Mouse (Mus musculus) hindbrain, embryonic 11.5 days (tissue): ENCODE measurements at regions not wholly inside any gene's neighbourhood (a gene's known extent, or its start where the extent isn't known, plus 50 kb on each side); places are given as distances from the start of the nearest gene placed in this dataset.

ENCODE experiments used
- ATAC-seq: fragments of 200-750 bp; cut with Nextera tagmentation; 2 replicates; pipeline ENCODE4 v1.8.0; 2017; ENCODE audit warnings: mild to moderate bottlenecking, moderate TSS enrichment, moderate library complexity; ENCODE audit not compliant: low FRiP score
- DNase-seq: peaks from one replicate; pipeline ENCODE4 v3.0.0-alpha.2; 2015; ENCODE audit warnings: low spot score
- H3K27ac ChIP-seq: fragments of 300-500 bp; sonication (generic); 2 replicates; pipeline ENCODE4 v1.5.1; 2014; ENCODE audit warnings: mild to moderate bottlenecking, low read depth, low read length
- H3K27me3 ChIP-seq: fragments of 300-500 bp; sonication (generic); 2 replicates; pipeline ENCODE4 v1.6.1; 2014; ENCODE audit warnings: mild to moderate bottlenecking, low read length, moderate library complexity, mixed read lengths; ENCODE audit not compliant: control insufficient read depth, insufficient read depth
- H3K36me3 ChIP-seq: fragments of 300-500 bp; sonication (generic); 2 replicates; pipeline ENCODE4 v1.6.1; 2014; ENCODE audit warnings: mild to moderate bottlenecking, low read length, moderate library complexity, mixed read lengths; ENCODE audit not compliant: control insufficient read depth, insufficient read depth
- H3K4me1 ChIP-seq: fragments of 300-500 bp; sonication (generic); replicated peaks from 2 replicates; pipeline ENCODE4 v1.6.1; 2014; ENCODE audit warnings: low read length, mixed read lengths; ENCODE audit not compliant: control insufficient read depth, insufficient read depth
- H3K4me2 ChIP-seq: fragments of 300-500 bp; sonication (generic); replicated peaks from 2 replicates; pipeline ENCODE4 v1.6.1; 2014; ENCODE audit warnings: mild to moderate bottlenecking, low read depth, low read length
- H3K4me3 ChIP-seq: fragments of 300-500 bp; sonication (generic); 2 replicates; pipeline ENCODE4 v1.5.1; 2014; ENCODE audit warnings: low read depth, low read length
- H3K9ac ChIP-seq: fragments of 300-500 bp; sonication (generic); 2 replicates; pipeline ENCODE4 v1.6.1; 2014; ENCODE audit warnings: low read depth, low read length
- H3K9me3 ChIP-seq: fragments of 300-500 bp; sonication (generic); 2 replicates; pipeline ENCODE4 v1.6.1; 2016; ENCODE audit warnings: low read length; ENCODE audit not compliant: control insufficient read depth
- WGBS: fragments of 180-500 bp; shearing (Covaris S2); extraction: QIAGEN DNeasy Blood & Tissue Kit; methylation state at CpG from one replicate; pipeline ENCODE4 v1.1.7; 2014; 5-methylcytosine and 5-hydroxymethylcytosine counted together

- no peak overlapping the region for H3K9ac ChIP-seq
- no peaks in the 10 kb centered on the region for H3K4me1 ChIP-seq
- no peak overlapping the region for H3K4me2 ChIP-seq
- H3K4me3 ChIP-seq = no peak overlapping the region
- DNase-seq (no peak), ATAC-seq (no peak)
- WGBS = 55% methylated on average over 2 of the region's 2 CpGs
- H3K9me3 ChIP-seq = no peaks in the 10 kb centered on the region
- no peaks in the 10 kb centered on the region for H3K36me3 ChIP-seq
- no peak overlapping the region for H3K27ac ChIP-seq
- H3K27me3 ChIP-seq = no peaks in the 10 kb centered on the region
Observed at GRCm38 (mm10) chr2:159278896-159279295, 484.3 kb downstream of the Dhx35 start.

GRCm38 (mm10) chr2:159281558-159282320, 487.1 kb downstream of the Dhx35 start:
- DNase-seq = no peak
- no peaks in the 10 kb centered on the region for H3K27me3 ChIP-seq
- ATAC-seq = no peak
- H3K9ac ChIP-seq = no peak overlapping the region
- 82% methylated on average over 8 of the region's 8 CpGs for WGBS
- no peak overlapping the region for H3K27ac ChIP-seq
- no peaks in the 10 kb centered on the region for H3K4me1 ChIP-seq
- H3K36me3 ChIP-seq = no peaks in the 10 kb centered on the region
- H3K4me2 ChIP-seq = no peak overlapping the region
- H3K4me3 ChIP-seq = no peak overlapping the region
- no peaks in the 10 kb centered on the region for H3K9me3 ChIP-seq

- H3K36me3 ChIP-seq = no peaks in the 10 kb centered on the region
- ATAC-seq (no peak), DNase-seq (no peak)
- H3K4me1 ChIP-seq = no peaks in the 10 kb centered on the region
- no peak overlapping the region for H3K9ac ChIP-seq
- H3K27me3 ChIP-seq = no peaks in the 10 kb centered on the region
- 70% methylated on average over 5 of the region's 5 CpGs for WGBS
- H3K4me2 ChIP-seq = no peak overlapping the region
- no peaks in the 10 kb centered on the region for H3K9me3 ChIP-seq
- H3K4me3 ChIP-seq = no peak overlapping the region
- no peak overlapping the region for H3K27ac ChIP-seq
Observed at GRCm38 (mm10) chr2:159284100-159284499, 489.5 kb downstream of the Dhx35 start.

- Histone ChIP-seq H3K9me3 (no peaks in the 10 kb centered on the region), H3K4me1 (no peaks in the 10 kb centered on the region), H3K27ac (no peak overlapping the region), H3K4me3 (no peak overlapping the region), H3K4me2 (no peak overlapping the region), H3K36me3 (no peaks in the 10 kb centered on the region), H3K27me3 (no peaks in the 10 kb centered on the region), H3K9ac (no peak overlapping the region)
- WGBS = 60% methylated on average over 8 of the region's 8 CpGs
- DNase-seq (peak; percentile 20), ATAC-seq (peak; percentile 53; the same call in 1 of the 2 replicates)
Observed at GRCm38 (mm10) chr2:159284525-159285189, 490.1 kb downstream of the Dhx35 start.

- no peaks in the 10 kb centered on the region for H3K27me3 ChIP-seq
- 77% methylated on average over 6 of the region's 6 CpGs for WGBS
- no peak overlapping the region for H3K4me3 ChIP-seq
- no peak for DNase-seq
- H3K27ac ChIP-seq = no peak overlapping the region
- no peak overlapping the region for H3K9ac ChIP-seq
- H3K4me1 ChIP-seq = no peaks in the 10 kb centered on the region
- no peaks in the 10 kb centered on the region for H3K9me3 ChIP-seq
- no peak for ATAC-seq
- no peak overlapping the region for H3K4me2 ChIP-seq
- H3K36me3 ChIP-seq = no peaks in the 10 kb centered on the region
Observed at GRCm38 (mm10) chr2:159287996-159288563, 493.5 kb downstream of the Dhx35 start.

GRCm38 (mm10) chr2:159290081-159290480, 495.5 kb downstream of the Dhx35 start:
- Histone ChIP-seq H3K36me3 (no peaks in the 10 kb centered on the region), H3K4me3 (no peak overlapping the region), H3K27me3 (no peaks in the 10 kb centered on the region), H3K9ac (no peak overlapping the region), H3K4me2 (no peak overlapping the region), H3K9me3 (no peaks in the 10 kb centered on the region), H3K27ac (no peak overlapping the region), H3K4me1 (no peaks in the 10 kb centered on the region)
- no peak for ATAC-seq
- no peak for DNase-seq
- 95% methylated on average over 1 of the region's 1 CpGs for WGBS

GRCm38 (mm10) chr2:159307001-159307400, 512.4 kb downstream of the Dhx35 start:
- ATAC-seq = no peak
- no peak overlapping the region for H3K4me3 ChIP-seq
- WGBS = 73% methylated on average over 7 of the region's 7 CpGs

GRCm38 (mm10) chr2:159334711-159335110, 540.1 kb downstream of the Dhx35 start:
- 60% methylated on average over 3 of the region's 3 CpGs for WGBS
- H3K36me3 ChIP-seq = no peaks in the 10 kb centered on the region
- DNase-seq = no peak

More at GRCm38 (mm10) chr2:159307001-159307400, 512.4 kb downstream of the Dhx35 start:
- Histone ChIP-seq H3K27ac (no peak overlapping the region), H3K9me3 (no peaks in the 10 kb centered on the region), H3K9ac (no peak overlapping the region), H3K27me3 (no peaks in the 10 kb centered on the region), H3K4me1 (no peaks in the 10 kb centered on the region), H3K36me3 (no peaks in the 10 kb centered on the region), H3K4me2 (no peak overlapping the region)
- peak; percentile 6 for DNase-seq

More at GRCm38 (mm10) chr2:159334711-159335110, 540.1 kb downstream of the Dhx35 start:
- Histone ChIP-seq H3K9me3 (no peaks in the 10 kb centered on the region), H3K9ac (no peak overlapping the region), H3K4me3 (no peak overlapping the region), H3K27ac (no peak overlapping the region), H3K4me2 (no peak overlapping the region), H3K27me3 (no peaks in the 10 kb centered on the region), H3K4me1 (no peaks in the 10 kb centered on the region)
- no peak for ATAC-seq
